Mouse (Mus musculus): ENCODE measurements around the gene Rapgef3.

Rapgef3 gene

DNA sequence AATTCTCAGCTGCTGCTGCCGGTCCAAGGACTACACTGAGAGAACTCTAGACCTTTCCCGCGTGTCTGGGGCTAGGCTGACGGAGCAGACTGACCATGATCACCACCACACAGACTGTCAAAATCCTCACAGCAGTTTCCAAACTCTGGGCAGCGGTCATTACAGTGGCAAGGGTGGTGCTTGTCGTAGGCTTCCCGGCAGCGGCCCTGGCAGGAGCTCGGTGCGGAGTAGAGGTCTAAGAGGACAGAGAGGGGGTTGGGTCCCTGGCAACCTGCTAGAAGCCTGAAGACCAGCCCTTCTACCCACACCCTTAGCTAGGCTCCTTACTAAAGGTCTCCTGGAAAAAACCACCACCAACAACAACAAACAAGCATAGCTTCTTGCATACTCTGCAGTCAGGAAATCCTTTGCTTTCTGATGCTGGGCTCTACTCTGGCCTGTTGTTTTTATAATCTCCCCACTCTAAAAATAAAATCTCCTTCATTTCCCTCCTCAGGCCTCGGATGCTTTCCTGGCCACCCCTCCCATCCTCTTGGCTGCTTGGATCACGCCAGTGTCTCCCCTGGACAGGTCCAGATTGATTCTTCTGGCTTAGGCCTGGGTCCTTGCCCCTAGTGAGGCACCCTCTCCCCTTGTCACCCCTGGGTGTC lies 47.6 kb downstream of the Rapgef3 start:
- no peak for DNase-seq (ENCODE audit: low read depth)

DNA sequence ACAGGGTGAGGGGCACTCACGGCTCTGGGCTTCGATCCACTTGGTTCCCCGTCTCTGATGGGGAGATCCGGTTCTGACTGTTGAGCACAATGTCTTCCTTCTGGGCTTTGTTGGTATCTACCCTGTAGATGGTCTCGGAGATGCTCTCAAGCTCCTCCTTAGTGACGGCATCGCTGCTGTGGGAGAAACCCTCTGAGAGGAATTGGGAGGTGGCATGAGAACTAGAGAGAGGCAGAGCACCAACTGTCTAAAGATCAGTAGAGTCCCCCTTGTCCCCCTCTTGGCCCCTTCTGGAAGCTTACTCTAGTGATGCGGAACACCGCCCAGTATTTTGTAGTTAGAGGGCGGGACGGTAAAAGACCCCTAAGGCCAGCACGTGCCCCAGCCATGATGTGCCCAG lies 48.3 kb downstream of the Rapgef3 start:
- DNase-seq (ENCODE audit: low read depth): no peak

GRCm38 (mm10) chr15:97718535-97719155 lies 49.1 kb downstream of the Rapgef3 start:
- DNase-seq (ENCODE audit: low read depth): no peak

- DNase-seq (ENCODE audit: low read depth): peak; percentile 89
These were observed 49.8 kb downstream of the Rapgef3 start for GRCm38 (mm10) chr15:97717861-97718534.

DNA sequence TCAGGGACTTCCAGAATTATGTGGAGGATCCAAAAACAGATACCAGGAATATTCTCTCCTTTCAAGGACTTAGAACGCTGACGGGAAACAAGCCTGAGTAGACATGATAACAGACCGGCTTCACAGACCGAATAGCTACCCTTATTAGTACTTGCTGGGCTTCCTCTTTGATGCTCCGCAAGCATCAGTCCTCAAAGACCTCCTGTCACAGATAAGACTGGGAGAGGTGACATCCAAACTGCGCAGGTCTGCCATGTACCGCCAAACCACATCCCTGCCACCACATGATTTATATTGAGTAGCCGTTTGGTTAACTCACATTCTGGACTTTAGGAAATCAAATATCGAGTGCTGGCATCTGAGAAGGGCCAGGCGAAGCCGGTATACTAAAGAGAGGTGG lies 51.0 kb downstream of the Rapgef3 start:
- no peak for DNase-seq (ENCODE audit: low read depth)

- no peak for DNase-seq (ENCODE audit: low read depth)
These were observed 52.0 kb downstream of the Rapgef3 start for GRCm38 (mm10) chr15:97715734-97716133.

GRCm38 (mm10) chr15:97715083-97715482 lies 52.7 kb downstream of the Rapgef3 start:
- no peak for DNase-seq (ENCODE audit: low read depth)

DNA sequence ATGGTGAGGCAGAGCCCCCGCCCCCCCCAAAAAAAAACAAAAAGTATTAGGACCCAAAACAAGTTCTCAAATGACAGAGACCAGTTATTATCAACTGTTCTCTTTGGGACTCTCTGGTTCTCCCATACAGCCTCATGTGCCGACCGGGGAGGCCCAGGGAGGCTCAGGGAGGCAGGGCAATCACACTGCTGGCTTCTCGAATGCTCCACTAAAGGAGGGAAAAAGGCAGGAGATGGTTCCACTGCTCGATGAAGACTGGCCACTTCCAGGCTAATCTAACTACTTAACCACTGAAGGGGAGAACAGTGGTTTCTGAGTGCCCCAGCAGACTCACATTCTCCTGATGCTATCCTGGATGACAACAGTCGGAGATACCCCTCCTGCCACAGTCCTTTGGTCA lies 55.2 kb downstream of the Rapgef3 start:
- no peak for DNase-seq (ENCODE audit: low read depth)

DNA sequence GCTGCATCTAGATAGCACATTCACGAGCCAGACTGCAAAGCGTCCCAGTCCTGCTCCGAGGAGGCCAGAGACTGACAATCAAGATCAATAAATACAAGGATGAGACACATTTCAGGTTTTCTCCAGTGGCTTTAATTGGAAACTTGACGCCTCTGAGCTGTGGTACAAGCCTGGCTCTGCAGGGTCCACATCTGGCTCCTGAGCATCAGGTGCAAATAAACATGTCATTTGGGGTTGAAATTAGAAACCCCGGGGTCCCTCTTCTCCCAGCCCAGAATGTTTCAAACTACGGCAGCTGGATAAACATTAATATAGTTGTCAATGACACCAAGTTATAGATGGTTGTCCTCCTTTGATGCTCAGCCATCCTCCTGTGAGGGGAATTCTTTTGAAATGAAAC lies 56.9 kb downstream of the Rapgef3 start:
- DNase-seq (ENCODE audit: low read depth): no peak

GRCm38 (mm10) chr15:97705211-97706050 lies 62.3 kb downstream of the Rapgef3 start, which contains the start of gene Rpap3:
Gene Rpap3 (minus strand): TSS chr15:97705825.
- peak; percentile 77 for DNase-seq (ENCODE audit: low read depth)

DNA sequence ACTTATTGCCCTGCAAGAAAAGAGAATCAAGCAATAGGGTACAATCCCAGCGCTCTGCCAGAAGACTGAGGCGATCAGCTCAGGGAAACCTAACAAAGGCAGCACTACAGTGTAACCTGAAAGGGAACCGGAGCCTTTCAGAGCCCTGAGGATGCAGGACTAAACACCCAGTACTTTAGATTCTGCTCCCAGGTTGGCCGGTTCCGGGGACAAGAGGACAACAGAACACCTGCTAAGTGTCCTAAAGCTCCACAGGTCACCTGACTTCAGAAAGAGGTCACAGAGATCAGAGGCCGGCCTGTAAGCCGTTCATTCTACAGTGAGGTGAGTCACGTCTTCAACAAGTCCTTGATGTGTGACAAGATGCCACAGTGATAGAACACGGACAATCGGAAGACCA lies 71.2 kb downstream of the Rapgef3 start:
- no peak for DNase-seq (ENCODE audit: low read depth)

All from 416B (cell line).